Mouse (Mus musculus) intestine, embryonic 15.5 days (tissue): ENCODE measurements around the gene Tmem63a. TPM values are rescaled to one million over a fixed set of nuclear protein-coding genes. Genes with fewer than 3 reads are reported as not detected.
"Not testable (repeated sequence)": the region's sequence is repeated elsewhere in the genome, so short reads cannot be mapped to it uniquely, and the experiment has no call there.

Experiments
- ATAC-seq: fragments of 200-750 bp; cut with Nextera tagmentation; 2 replicates; pipeline ENCODE4 v1.8.0; 2017; ENCODE audit warnings: moderate TSS enrichment, moderate library complexity
- H3K27ac ChIP-seq: fragments of 300-500 bp; sonication (generic); 2 replicates; pipeline ENCODE4 v1.5.1; 2015; ENCODE audit warnings: mild to moderate bottlenecking, inconsistent platforms
- H3K27me3 ChIP-seq: fragments of 300-500 bp; sonication (generic); replicated peaks from 2 replicates; pipeline ENCODE4 v1.6.1; 2015; ENCODE audit warnings: inconsistent platforms
- H3K36me3 ChIP-seq: fragments of 300-500 bp; sonication (generic); 2 replicates; pipeline ENCODE4 v1.6.1; 2015; ENCODE audit warnings: inconsistent platforms
- H3K4me1 ChIP-seq: fragments of 300-500 bp; sonication (generic); replicated peaks from 2 replicates; pipeline ENCODE4 v1.6.1; 2015; ENCODE audit warnings: inconsistent platforms
- H3K4me2 ChIP-seq: fragments of 300-500 bp; sonication (generic); replicated peaks from 2 replicates; pipeline ENCODE4 v1.6.1; 2015; ENCODE audit warnings: mild to moderate bottlenecking, inconsistent platforms
- H3K4me3 ChIP-seq: fragments of 300-500 bp; sonication (generic); replicated peaks from 2 replicates; pipeline ENCODE4 v1.5.1; 2015; ENCODE audit warnings: inconsistent platforms
- H3K9ac ChIP-seq: fragments of 300-500 bp; sonication (generic); 2 replicates; pipeline ENCODE4 v1.6.1; 2015; ENCODE audit warnings: inconsistent platforms
- H3K9me3 ChIP-seq: fragments of 300-500 bp; sonication (generic); 2 replicates; pipeline ENCODE4 v1.6.1; 2016; ENCODE audit warnings: inconsistent platforms
- WGBS: fragments of 180-500 bp; shearing (Covaris S2); methylation state at CpG from one replicate; pipeline ENCODE4 v1.1.7; 2015; 5-methylcytosine and 5-hydroxymethylcytosine counted together
- polyA plus RNA-seq: library from polyadenylated mRNA; unstranded; fragments of >200 nt; fragmentation: Nextera tagmentation; extraction: Ambion mirVana; gene quantifications from 2 replicates; pipeline ENCODE4 v1.2.1, GENCODE M21; 2015

Tmem63a gene
- 15.0 and 15.8 TPM in 2 replicates for polyA plus RNA-seq

DNA sequence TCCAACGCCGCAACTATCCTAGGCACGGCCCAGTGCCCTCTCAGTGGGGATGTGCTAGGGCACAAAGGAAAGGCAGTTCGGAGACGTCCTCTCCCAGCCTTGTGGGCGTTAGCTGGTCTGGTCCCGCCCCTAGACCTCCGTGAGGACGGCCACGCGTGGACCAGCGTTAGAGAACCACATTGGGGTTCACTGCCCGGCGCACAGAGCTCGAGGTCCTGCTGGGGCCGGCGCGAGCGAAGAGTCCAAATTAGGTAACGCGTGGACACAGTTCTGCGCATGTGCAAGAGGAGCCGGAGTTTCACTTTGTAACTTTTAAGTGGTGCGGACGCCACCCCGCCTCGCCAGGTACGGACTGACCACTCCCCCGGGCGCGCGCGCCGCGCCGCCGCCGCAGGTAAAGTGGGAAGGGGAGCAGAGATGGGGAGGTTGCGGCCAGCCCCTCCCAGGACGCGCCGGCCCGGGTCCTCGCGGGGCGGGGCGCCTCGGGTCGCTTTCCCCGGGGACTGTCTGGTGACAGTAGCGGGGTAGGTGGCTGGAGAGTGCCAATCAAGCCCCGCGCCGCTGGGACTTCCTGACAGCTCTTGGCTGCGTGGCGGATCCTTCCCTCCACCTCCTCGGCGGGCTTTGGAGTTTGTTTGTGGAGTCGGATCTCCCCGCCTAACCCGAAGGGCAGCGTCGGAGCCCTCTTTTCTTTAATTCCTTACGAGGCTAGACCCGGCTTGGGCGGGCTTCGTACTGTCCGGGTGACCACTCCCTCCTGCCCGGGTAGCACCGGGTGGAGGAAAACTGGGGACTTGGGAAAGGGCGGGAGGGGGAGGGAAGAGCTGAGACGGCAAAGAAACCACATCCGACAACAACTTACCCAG lies at the start of gene Tmem63a:
Gene Tmem63a (plus strand): TSS at position 179 of the 866 bp plus-strand sequence.
- H3K36me3 ChIP-seq: 0 out of 2 replicates have a peak, but pooled peaks cover 3% of the 10 kb centered on the region
- H3K4me2 ChIP-seq: peak within 1 kb of the TSS; percentile 89
- ATAC-seq: peak; percentile 73
- no peaks in the 10 kb centered on the region for H3K9me3 ChIP-seq
- peak within 1 kb of the TSS; percentile 85 for H3K9ac ChIP-seq
- peaks cover 45% of the 10 kb centered on the region for H3K4me1 ChIP-seq
- H3K4me3 ChIP-seq: peak within 1 kb of the TSS; percentile 89
- H3K27ac ChIP-seq: peak within 1 kb of the TSS; percentile 93
- H3K27me3 ChIP-seq: no peaks in the 10 kb centered on the region
- under 1% methylated on average over 73 of the region's 73 CpGs for WGBS

DNA sequence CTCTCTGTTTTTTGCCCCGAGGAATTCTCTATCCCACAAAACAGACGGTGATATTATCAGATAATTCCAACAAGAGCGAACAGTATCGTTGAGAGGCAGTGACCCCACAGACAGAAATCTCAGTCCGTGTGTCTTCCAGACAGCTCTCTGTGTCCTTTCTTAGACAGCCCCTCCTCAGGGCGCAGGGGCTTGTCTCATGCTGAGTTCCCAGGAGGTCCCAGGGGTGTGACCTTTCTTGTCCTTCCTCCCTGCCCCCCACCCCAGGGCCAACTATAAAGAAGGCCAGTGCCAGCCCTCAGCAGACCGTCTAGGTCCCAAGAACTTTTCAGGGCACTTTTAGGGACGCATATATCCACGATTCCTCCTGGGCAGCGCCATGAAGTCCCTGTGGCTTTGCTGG lies 49.3 kb upstream of the Tmem63a start, which contains the start of gene Lefty2:
Gene Lefty2 (plus strand): TSS at position 301 of the 400 bp plus-strand sequence.
- H3K4me3 ChIP-seq: no peak within 1 kb of the TSS
- ATAC-seq: no peak
- H3K27ac ChIP-seq: no peak within 1 kb of the TSS
- H3K9me3 ChIP-seq: no peaks in the 10 kb centered on the region
- WGBS: 65% methylated on average over 10 of the region's 10 CpGs
- H3K4me1 ChIP-seq: peaks cover 9% of the 10 kb centered on the region
- no peaks in the 10 kb centered on the region for H3K36me3 ChIP-seq
- no peak within 1 kb of the TSS for H3K4me2 ChIP-seq
- H3K27me3 ChIP-seq: peaks cover 23% of the 10 kb centered on the region
- H3K9ac ChIP-seq: no peak within 1 kb of the TSS

GRCm38 (mm10) chr1:180894088-180894987 lies 47.8 kb upstream of the Tmem63a start:
- peak overlapping the region; percentile 14; the same call in 1 of the 2 replicates for H3K4me3 ChIP-seq
- peak overlapping the region; percentile 47 for H3K4me2 ChIP-seq
- H3K27ac ChIP-seq, H3K4me1 ChIP-seq, H3K9me3 ChIP-seq, H3K9ac ChIP-seq, H3K36me3 ChIP-seq: not testable (repeated sequence)
- peak; percentile 40 for ATAC-seq
- peaks cover 23% of the 10 kb centered on the region for H3K27me3 ChIP-seq
- 8% methylated on average over 50 of the region's 51 CpGs for WGBS

DNA sequence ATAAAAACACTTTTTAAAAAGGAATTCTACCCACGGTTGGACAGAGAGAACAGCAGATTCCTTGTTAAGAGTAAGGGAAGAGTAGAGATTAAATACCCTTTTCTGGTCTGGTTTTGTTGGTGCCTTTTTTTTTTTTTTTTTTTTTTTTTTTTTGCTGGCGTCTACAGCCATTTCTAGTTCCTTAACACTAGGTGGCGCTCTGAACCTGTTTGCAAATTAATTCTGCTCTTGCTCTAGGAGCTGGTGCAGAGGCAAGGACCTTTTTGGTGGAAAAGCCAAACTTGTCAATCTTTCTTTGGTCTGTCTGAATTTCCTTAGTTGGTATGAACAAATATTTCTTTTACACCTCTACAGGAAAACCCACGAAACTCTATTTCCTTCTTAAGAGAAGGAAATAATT lies 41.0 kb upstream of the Tmem63a start:
- Histone ChIP-seq H3K27me3 (no peaks in the 10 kb centered on the region), H3K9me3 (no peaks in the 10 kb centered on the region), H3K27ac (no peak overlapping the region), H3K4me3 (no peak overlapping the region), H3K4me2 (no peak overlapping the region), H3K9ac (no peak overlapping the region), H3K36me3 (peaks cover 3% of the 10 kb centered on the region; the same call in 1 of the 2 replicates), H3K4me1 (peaks cover 10% of the 10 kb centered on the region; the same call in 1 of the 2 replicates)
- WGBS: 2% methylated on average over 4 of the region's 4 CpGs
- ATAC-seq: no peak

GRCm38 (mm10) chr1:180902915-180903314 lies 39.2 kb upstream of the Tmem63a start:
- WGBS: 30% methylated on average over 5 of the region's 5 CpGs
- Histone ChIP-seq H3K4me3 (no peak overlapping the region), H3K4me2 (no peak overlapping the region), H3K9ac (no peak overlapping the region), H3K27ac (no peak overlapping the region), H3K27me3 (no peaks in the 10 kb centered on the region), H3K4me1 (peaks cover 10% of the 10 kb centered on the region; the same call in 1 of the 2 replicates), H3K36me3 (peaks cover 17% of the 10 kb centered on the region; the same call in 1 of the 2 replicates), H3K9me3 (no peaks in the 10 kb centered on the region)
- ATAC-seq: peak; percentile 51

DNA sequence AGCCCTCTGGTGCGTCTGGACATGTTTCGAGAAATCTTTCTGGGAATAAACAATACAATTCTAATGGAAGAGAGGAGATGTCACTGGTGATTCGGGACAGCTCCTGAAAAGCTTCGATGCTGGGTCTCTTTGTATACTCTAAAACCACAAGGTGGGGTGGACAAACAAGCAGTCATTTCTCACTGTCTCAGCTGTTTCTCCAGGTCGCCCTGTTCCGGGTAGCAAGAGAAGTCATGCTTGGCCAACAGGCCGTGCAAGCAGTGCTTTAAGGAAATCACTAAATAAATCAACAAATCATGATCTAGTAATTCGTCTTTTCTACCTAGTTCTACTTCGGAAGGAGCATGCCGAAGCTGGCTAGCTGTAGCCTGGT lies 38.5 kb upstream of the Tmem63a start:
- peak overlapping the region; percentile 82 for H3K4me2 ChIP-seq
- H3K4me3 ChIP-seq: peak overlapping the region; percentile 86
- H3K36me3 ChIP-seq: peaks cover 17% of the 10 kb centered on the region; the same call in 1 of the 2 replicates
- ATAC-seq: peak; percentile 27
- peak overlapping the region; percentile 50 for H3K9ac ChIP-seq
- 28% methylated on average over 10 of the region's 10 CpGs for WGBS
- no peaks in the 10 kb centered on the region for H3K9me3 ChIP-seq
- peak overlapping the region; percentile 79 for H3K27ac ChIP-seq
- H3K27me3 ChIP-seq: no peaks in the 10 kb centered on the region
- H3K4me1 ChIP-seq: peaks cover 10% of the 10 kb centered on the region; the same call in 1 of the 2 replicates

- H3K4me3 ChIP-seq: peak within 1 kb of the TSS; percentile 86
- H3K9me3 ChIP-seq: no peaks in the 10 kb centered on the region
- H3K4me2 ChIP-seq: peak within 1 kb of the TSS; percentile 82
- WGBS: under 1% methylated on average over 52 of the region's 52 CpGs
- H3K4me1 ChIP-seq: peaks cover 14% of the 10 kb centered on the region; the same call in 1 of the 2 replicates
- H3K27me3 ChIP-seq: no peaks in the 10 kb centered on the region
- ATAC-seq: peak; percentile 99
- H3K27ac ChIP-seq: peak within 1 kb of the TSS; percentile 86
- H3K36me3 ChIP-seq: peaks cover 17% of the 10 kb centered on the region; the same call in 1 of the 2 replicates
- peak within 1 kb of the TSS; percentile 92 for H3K9ac ChIP-seq
Measured at GRCm38 (mm10) chr1:180904039-180904814, 37.9 kb upstream of the Tmem63a start, which contains the start of gene Pycr2. TSS of gene Pycr2 (plus strand) at chr1:180904293.

GRCm38 (mm10) chr1:180904815-180905080 lies 37.4 kb upstream of the Tmem63a start:
- Histone ChIP-seq H3K4me1 (peaks cover 14% of the 10 kb centered on the region; the same call in 1 of the 2 replicates), H3K9ac (peak overlapping the region; percentile 92), H3K4me3 (peak overlapping the region; percentile 86), H3K4me2 (peak overlapping the region; percentile 82), H3K9me3 (no peaks in the 10 kb centered on the region), H3K27ac (peak overlapping the region; percentile 86), H3K27me3 (no peaks in the 10 kb centered on the region), H3K36me3 (peaks cover 17% of the 10 kb centered on the region; the same call in 1 of the 2 replicates)
- ATAC-seq: no peak
- WGBS: under 1% methylated on average over 5 of the region's 5 CpGs

DNA sequence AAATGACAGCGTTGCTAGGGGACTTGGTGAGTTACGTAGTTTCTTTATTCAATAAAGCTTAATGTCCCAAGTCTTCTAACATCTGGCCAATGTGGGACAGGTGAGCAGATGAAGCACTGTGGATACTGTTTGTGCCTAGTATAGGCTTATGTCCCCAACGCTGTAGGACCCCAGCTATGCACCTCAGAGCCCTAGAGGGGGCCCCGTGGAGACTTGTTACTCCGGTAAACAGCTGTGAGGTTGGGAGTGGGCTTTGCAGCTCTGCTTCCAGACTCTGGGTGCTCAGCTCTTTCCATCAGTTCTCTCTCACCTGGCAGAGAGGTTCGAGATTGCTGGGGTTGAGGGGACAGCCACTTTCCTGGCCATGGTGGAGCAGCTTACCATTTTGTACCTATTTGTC lies 36.8 kb upstream of the Tmem63a start:
- peaks cover 17% of the 10 kb centered on the region; the same call in 1 of the 2 replicates for H3K36me3 ChIP-seq
- ATAC-seq: no peak
- no peak overlapping the region for H3K27ac ChIP-seq
- H3K4me3 ChIP-seq: peak overlapping the region; percentile 86; the same call in 1 of the 2 replicates
- H3K4me1 ChIP-seq: peaks cover 14% of the 10 kb centered on the region; the same call in 1 of the 2 replicates
- no peak overlapping the region for H3K9ac ChIP-seq
- no peaks in the 10 kb centered on the region for H3K9me3 ChIP-seq
- WGBS: 59% methylated on average over 6 of the region's 6 CpGs
- H3K27me3 ChIP-seq: no peaks in the 10 kb centered on the region
- H3K4me2 ChIP-seq: peak overlapping the region; percentile 82

DNA sequence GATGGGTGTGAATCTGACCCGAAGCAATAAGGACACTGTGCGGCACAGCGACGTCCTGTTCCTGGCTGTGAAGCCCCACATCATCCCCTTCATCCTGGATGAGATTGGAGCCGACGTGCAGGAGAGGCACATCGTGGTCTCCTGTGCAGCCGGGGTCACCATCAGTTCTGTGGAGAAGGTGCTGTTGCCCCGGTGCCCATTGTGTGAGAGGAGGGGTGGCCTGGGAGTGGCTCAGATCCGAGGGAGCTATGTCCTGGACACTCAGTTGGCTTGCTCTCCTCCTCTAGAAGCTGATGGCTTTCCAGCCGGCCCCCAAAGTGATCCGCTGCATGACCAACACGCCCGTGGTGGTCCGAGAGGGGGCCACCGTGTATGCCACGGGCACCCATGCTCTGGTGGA lies 36.3 kb upstream of the Tmem63a start:
- Histone ChIP-seq H3K9ac (no peak overlapping the region), H3K27me3 (no peaks in the 10 kb centered on the region), H3K4me3 (no peak overlapping the region), H3K4me1 (peaks cover 14% of the 10 kb centered on the region; the same call in 1 of the 2 replicates), H3K27ac (no peak overlapping the region), H3K4me2 (peak overlapping the region; percentile 82), H3K9me3 (no peaks in the 10 kb centered on the region), H3K36me3 (peaks cover 17% of the 10 kb centered on the region; the same call in 1 of the 2 replicates)
- ATAC-seq: no peak
- 93% methylated on average over 17 of the region's 17 CpGs for WGBS

- 89% methylated on average over 24 of the region's 24 CpGs for WGBS
- H3K4me3 ChIP-seq: no peak overlapping the region
- H3K36me3 ChIP-seq: peaks cover 17% of the 10 kb centered on the region; the same call in 1 of the 2 replicates
- no peaks in the 10 kb centered on the region for H3K27me3 ChIP-seq
- H3K9me3 ChIP-seq: no peaks in the 10 kb centered on the region
- H3K4me2 ChIP-seq: no peak overlapping the region
- H3K4me1 ChIP-seq: peaks cover 14% of the 10 kb centered on the region; the same call in 1 of the 2 replicates
- no peak overlapping the region for H3K27ac ChIP-seq
- H3K9ac ChIP-seq: no peak overlapping the region
- no peak for ATAC-seq
Measured at GRCm38 (mm10) chr1:180906461-180907147, 35.5 kb upstream of the Tmem63a start.
